Mouse (Mus musculus) liver, adult 2 months (tissue): ENCODE measurements around the gene Cd8a.

Experiments
- CTCF ChIP-seq: fragments of 200-500 bp; IDR thresholded peaks from 2 replicates; pipeline ENCODE4 v1.5.1; 2011; ENCODE audit warnings: low read depth, low read length, control low read depth
- POLR2A ChIP-seq: fragments of 200-500 bp; IDR thresholded peaks from 2 replicates; pipeline ENCODE4 v1.6.1; 2011; ENCODE audit warnings: low read length, control low read depth; ENCODE audit not compliant: insufficient read depth; ENCODE audit errors: extremely low read depth

DNA sequence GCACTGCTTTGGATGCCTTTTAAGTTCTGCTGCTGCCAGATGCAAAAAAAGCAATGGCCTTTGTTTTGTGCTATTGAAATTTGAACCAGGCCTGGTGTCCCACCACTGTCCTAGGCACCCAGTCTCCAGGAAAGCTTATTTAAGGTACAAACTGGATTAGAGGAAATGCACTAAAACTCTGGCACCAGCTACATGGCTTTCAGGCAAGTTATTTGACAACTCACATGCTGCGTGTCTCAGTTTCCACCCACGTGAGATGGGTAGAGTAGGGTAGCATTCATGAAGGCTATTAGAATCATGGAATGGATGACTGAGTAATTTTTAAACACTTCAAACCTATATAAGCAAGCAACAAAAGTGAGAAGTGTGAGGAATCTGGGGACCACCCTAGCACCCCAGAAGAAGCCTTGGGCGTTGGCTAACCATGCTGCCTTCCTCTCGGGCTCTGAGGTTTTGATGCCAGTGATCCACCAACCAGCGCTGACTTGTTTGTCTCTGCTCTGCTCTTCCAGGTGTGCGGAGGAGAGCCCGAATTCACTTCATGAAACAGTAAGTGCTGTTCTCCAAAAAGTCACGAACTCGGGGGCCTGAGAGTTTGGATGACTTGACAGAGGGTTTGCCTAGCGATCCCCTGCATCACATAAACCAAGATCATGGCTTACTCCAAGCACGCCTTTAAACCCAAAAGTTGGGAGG, 39.5 kb upstream of the Cd8a start:
- no peak for TF ChIP-seq CTCF
- TF ChIP-seq POLR2A, result no peak
